Mouse (Mus musculus): ENCODE measurements around the gene Hipk2. TPM values are rescaled to one million over a fixed set of nuclear protein-coding genes. Genes with fewer than 3 reads are reported as not detected.

The Hipk2 gene
- total and polyA plus RNA-seq, 2 experiments from 2014 or later: 17.8 to 28.6 TPM

DNA sequence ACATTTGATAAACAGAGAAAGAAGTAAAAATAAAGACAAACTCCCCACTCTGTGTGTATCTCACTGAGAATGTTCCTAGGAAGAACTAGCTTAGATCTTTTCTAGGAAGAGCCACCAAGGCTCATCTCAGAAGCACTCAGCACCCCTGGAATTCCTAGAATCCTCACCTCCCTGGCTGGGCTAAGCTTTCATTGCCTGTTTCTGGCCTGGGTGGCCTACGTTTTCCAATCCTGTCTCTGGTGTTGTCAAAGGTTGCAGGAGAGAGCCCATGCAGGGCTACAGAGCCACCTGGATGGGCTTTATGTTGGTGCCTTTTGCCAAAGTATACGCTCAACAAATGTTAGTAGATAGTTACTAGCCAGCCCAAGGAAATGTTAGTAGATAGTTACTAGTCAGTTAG, 120.0 kb downstream of the Hipk2 start:
- no peak overlapping the region for H3K9ac ChIP-seq
- whole genome bisulfite sequencing: 88% methylated on average over 2 of the region's 2 CpGs
- no peak overlapping the region for H3K4me2 ChIP-seq (ENCODE audit: low read depth)
- no peak for TF ChIP-seq CTCF (IDR thresholded peaks at IDR 0.05; ENCODE audit: low read depth)
- no peaks in the 10 kb centered on the region for H3K9me3 ChIP-seq (ENCODE audit: low read length)
- no peaks in the 10 kb centered on the region for H3K4me1 ChIP-seq (ENCODE audit: insufficient read depth)
- no peak overlapping the region for H3K4me3 ChIP-seq (ENCODE audit: low read depth, low read length)
- no peaks in the 10 kb centered on the region for H3K27me3 ChIP-seq (ENCODE audit: insufficient read depth, low read length)
- no peak for DNase-seq
- H3K36me3 ChIP-seq (ENCODE audit: insufficient read depth): no peaks in the 10 kb centered on the region
- ATAC-seq: no peak
- H3K27ac ChIP-seq (ENCODE audit: low read depth, low read length): no peak overlapping the region

DNA sequence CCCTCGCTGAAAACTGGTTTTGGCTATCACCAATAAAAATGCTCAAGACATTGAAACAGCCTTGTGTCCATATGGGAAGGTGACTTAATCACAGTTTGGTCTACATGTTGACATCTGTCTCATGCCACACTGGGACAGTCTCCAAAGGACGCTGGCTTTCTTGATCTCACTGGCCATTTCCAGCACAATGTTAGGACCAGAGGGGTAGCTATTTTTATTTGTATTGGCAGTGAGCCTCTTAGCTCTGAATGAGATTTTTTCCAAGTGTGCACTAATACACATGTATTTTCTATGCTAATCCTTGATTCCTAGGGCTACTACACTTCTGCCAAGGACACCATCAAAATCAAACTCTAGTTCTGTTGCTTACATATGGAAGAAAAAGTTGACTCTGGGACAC, 120.8 kb downstream of the Hipk2 start:
- Histone ChIP-seq H3K36me3 (ENCODE audit: insufficient read depth) (no peaks in the 10 kb centered on the region), H3K4me1 (ENCODE audit: insufficient read depth) (no peaks in the 10 kb centered on the region), H3K9me3 (ENCODE audit: low read length) (no peaks in the 10 kb centered on the region), H3K4me2 (ENCODE audit: low read depth) (no peak overlapping the region), H3K27me3 (ENCODE audit: insufficient read depth, low read length) (no peaks in the 10 kb centered on the region), H3K4me3 (ENCODE audit: low read depth, low read length) (no peak overlapping the region), H3K27ac (ENCODE audit: low read depth, low read length) (no peak overlapping the region), H3K9ac (no peak overlapping the region)
- 82% methylated on average over 2 of the region's 2 CpGs for WGBS
- ATAC-seq: no peak
- DNase-seq: no peak
- no peak for TF ChIP-seq CTCF (IDR thresholded peaks at IDR 0.05; ENCODE audit: low read depth)

DNA sequence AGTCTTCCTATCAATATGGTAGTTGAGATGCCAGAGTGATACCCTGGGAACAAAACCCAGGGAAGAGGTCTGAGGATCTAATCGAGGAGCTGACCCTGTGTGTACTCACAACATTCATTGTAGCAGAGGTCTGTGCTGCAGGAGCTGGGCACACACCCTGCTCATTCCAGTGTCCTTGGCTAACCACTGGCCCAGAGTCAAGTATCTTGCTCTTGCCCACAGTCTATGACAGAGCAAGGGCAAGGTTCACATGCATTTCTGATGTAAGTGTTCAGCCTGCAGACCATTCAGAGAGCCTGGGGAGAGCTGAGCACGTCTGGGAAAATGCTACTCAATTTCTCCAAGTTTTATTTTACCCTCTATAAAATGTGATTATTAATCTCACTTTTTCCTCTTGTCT, 122.2 kb downstream of the Hipk2 start:
- Histone ChIP-seq H3K27me3 (ENCODE audit: insufficient read depth, low read length) (no peaks in the 10 kb centered on the region), H3K36me3 (ENCODE audit: insufficient read depth) (no peaks in the 10 kb centered on the region), H3K9ac (no peak overlapping the region), H3K27ac (ENCODE audit: low read depth, low read length) (no peak overlapping the region), H3K9me3 (ENCODE audit: low read length) (no peaks in the 10 kb centered on the region), H3K4me3 (ENCODE audit: low read depth, low read length) (no peak overlapping the region), H3K4me1 (ENCODE audit: insufficient read depth) (no peaks in the 10 kb centered on the region), H3K4me2 (ENCODE audit: low read depth) (no peak overlapping the region)
- ATAC-seq (no peak), DNase-seq (no peak)
- 77% methylated on average over 2 of the region's 2 CpGs for WGBS
- TF ChIP-seq CTCF (IDR thresholded peaks at IDR 0.05; ENCODE audit: low read depth): no peak

DNA sequence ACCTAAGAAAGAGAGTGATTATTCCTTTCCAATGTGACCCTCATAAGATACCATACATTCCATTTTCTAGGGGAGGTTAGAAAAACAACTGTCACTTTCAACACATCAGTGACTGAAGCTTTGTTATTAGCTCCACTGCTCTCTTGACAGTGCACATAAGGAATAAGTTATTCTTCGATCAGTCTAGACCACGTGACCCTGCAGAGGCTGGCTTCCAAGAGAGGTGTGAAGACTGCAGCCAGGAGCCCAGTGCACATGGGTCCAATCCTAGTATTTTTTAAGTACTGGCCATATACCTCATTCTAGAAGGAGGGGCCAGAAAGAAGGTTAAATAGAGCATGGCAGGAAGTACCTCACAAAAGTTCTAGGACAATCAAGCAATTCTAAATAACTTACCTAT, 122.9 kb downstream of the Hipk2 start:
- Histone ChIP-seq H3K4me1 (ENCODE audit: insufficient read depth) (no peaks in the 10 kb centered on the region), H3K27me3 (ENCODE audit: insufficient read depth, low read length) (no peaks in the 10 kb centered on the region), H3K27ac (ENCODE audit: low read depth, low read length) (no peak overlapping the region), H3K9ac (no peak overlapping the region), H3K36me3 (ENCODE audit: insufficient read depth) (no peaks in the 10 kb centered on the region), H3K4me2 (ENCODE audit: low read depth) (no peak overlapping the region), H3K4me3 (ENCODE audit: low read depth, low read length) (no peak overlapping the region), H3K9me3 (ENCODE audit: low read length) (no peaks in the 10 kb centered on the region)
- DNase-seq: no peak
- no peak for TF ChIP-seq CTCF (IDR thresholded peaks at IDR 0.05; ENCODE audit: low read depth)
- ATAC-seq: no peak
- 71% methylated on average over 2 of the region's 2 CpGs for WGBS

DNA sequence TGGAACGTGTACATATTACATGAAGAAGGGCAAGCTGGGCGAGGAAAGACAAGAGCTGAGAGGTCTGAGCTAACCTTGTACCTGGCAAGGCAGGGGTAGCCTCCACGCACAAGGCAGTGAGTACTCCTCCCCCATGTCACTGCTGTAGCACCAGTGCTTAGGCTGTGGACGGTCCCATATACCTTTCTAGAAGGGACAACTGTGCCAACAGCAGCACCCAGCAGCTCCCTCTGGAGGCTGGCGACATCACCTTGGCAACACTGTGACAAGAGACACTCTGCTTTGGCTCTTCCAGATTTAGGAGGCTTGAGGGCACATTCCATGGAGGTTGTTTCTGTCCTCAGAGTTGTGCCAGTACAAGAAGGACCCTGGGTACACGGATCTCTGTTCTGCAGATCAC, 123.5 kb downstream of the Hipk2 start:
- H3K4me3 ChIP-seq (ENCODE audit: low read depth, low read length): no peak overlapping the region
- no peaks in the 10 kb centered on the region for H3K4me1 ChIP-seq (ENCODE audit: insufficient read depth)
- TF ChIP-seq CTCF (IDR thresholded peaks at IDR 0.05; ENCODE audit: low read depth): peak; percentile 29; the same call in 1 of the 2 replicates
- WGBS: 77% methylated on average over 6 of the region's 6 CpGs
- no peak overlapping the region for H3K4me2 ChIP-seq (ENCODE audit: low read depth)
- no peaks in the 10 kb centered on the region for H3K27me3 ChIP-seq (ENCODE audit: insufficient read depth, low read length)
- no peak; the same call in 1 of the 2 replicates for ATAC-seq
- H3K9ac ChIP-seq: no peak overlapping the region
- H3K36me3 ChIP-seq (ENCODE audit: insufficient read depth): no peaks in the 10 kb centered on the region
- DNase-seq: no peak
- no peak overlapping the region for H3K27ac ChIP-seq (ENCODE audit: low read depth, low read length)
- no peaks in the 10 kb centered on the region for H3K9me3 ChIP-seq (ENCODE audit: low read length)

DNA sequence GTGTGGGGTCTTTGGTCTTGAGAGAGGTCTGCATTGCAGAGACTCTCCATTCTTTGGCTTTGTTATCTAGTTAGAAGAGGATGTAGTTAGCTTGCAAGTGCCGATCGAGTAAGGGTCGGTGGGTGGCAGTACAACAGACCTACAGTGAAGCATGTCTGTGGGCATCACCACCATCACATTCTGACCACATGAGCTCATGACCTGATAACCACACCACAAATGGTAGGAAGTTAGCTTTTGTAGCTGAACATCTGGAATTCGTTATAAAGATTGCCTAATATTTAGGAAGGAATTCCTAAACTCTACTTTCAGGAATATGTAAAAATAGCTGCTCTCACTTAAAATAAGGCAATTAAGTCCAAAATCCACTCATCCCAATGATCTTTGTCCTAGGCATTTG, 127.9 kb downstream of the Hipk2 start:
- DNase-seq (no peak), ATAC-seq (no peak)
- 92% methylated on average over 4 of the region's 4 CpGs for WGBS
- Histone ChIP-seq H3K9ac (no peak overlapping the region), H3K4me3 (ENCODE audit: low read depth, low read length) (no peak overlapping the region), H3K27me3 (ENCODE audit: insufficient read depth, low read length) (no peaks in the 10 kb centered on the region), H3K36me3 (ENCODE audit: insufficient read depth) (peaks cover 18% of the 10 kb centered on the region), H3K9me3 (ENCODE audit: low read length) (no peaks in the 10 kb centered on the region), H3K4me1 (ENCODE audit: insufficient read depth) (no peaks in the 10 kb centered on the region), H3K27ac (ENCODE audit: low read depth, low read length) (no peak overlapping the region), H3K4me2 (ENCODE audit: low read depth) (no peak overlapping the region)
- TF ChIP-seq CTCF (IDR thresholded peaks at IDR 0.05; ENCODE audit: low read depth): no peak

DNA sequence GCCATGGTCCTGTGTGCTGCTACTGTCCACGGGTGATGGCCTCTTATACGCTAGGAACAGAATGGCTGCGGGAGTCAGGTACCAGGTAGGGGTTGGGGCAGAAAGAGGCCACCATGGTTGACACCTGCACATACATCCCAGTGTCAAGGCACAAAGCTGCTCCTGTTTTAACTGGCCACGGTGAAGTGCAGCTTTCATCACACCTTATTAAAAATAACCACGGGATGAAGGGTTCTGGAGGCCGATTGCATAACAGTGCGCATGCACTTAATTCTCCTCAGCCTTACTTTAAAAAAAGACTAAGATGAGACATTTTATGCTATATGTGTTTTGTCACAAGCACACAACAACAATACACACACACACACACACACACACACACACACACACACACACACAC, 132.6 kb downstream of the Hipk2 start:
- 97% methylated on average over 7 of the region's 7 CpGs for WGBS
- H3K27me3 ChIP-seq (ENCODE audit: insufficient read depth, low read length): no peaks in the 10 kb centered on the region
- H3K36me3 ChIP-seq (ENCODE audit: insufficient read depth): peaks cover 41% of the 10 kb centered on the region
- H3K27ac ChIP-seq (ENCODE audit: low read depth, low read length): no peak overlapping the region
- TF ChIP-seq CTCF (IDR thresholded peaks at IDR 0.05; ENCODE audit: low read depth): no peak
- H3K4me3 ChIP-seq (ENCODE audit: low read depth, low read length): no peak overlapping the region
- H3K9me3 ChIP-seq (ENCODE audit: low read length): no peaks in the 10 kb centered on the region
- H3K4me1 ChIP-seq (ENCODE audit: insufficient read depth): no peaks in the 10 kb centered on the region
- H3K4me2 ChIP-seq (ENCODE audit: low read depth): no peak overlapping the region
- no peak for DNase-seq
- H3K9ac ChIP-seq: no peak overlapping the region
- no peak for ATAC-seq

DNA sequence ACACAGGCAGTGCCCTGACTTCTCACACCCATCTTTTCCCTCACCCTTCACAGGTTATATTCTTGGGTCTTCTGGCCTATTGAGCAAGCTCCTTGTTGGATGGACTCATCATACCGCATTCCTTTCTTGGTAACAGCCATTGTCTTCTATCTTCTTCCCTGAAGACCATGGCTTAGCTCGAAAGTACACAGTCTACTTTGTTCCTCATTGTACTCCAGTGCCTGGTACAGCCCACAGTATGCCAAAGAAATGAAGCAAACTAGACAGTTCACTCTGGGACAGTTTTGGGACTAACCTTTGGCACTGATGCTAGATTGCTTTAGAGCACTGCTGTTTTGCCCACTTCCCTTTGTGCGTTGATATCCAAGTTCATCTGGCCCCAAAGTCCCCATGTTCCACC, 133.5 kb downstream of the Hipk2 start:
- Histone ChIP-seq H3K9me3 (ENCODE audit: low read length) (no peaks in the 10 kb centered on the region), H3K4me2 (ENCODE audit: low read depth) (no peak overlapping the region), H3K4me1 (ENCODE audit: insufficient read depth) (no peaks in the 10 kb centered on the region), H3K27ac (ENCODE audit: low read depth, low read length) (no peak overlapping the region), H3K9ac (no peak overlapping the region), H3K4me3 (ENCODE audit: low read depth, low read length) (no peak overlapping the region), H3K36me3 (ENCODE audit: insufficient read depth) (peaks cover 41% of the 10 kb centered on the region), H3K27me3 (ENCODE audit: insufficient read depth, low read length) (no peaks in the 10 kb centered on the region)
- no peak for TF ChIP-seq CTCF (IDR thresholded peaks at IDR 0.05; ENCODE audit: low read depth)
- no peak for DNase-seq
- WGBS: 96% methylated on average over 3 of the region's 3 CpGs
- no peak for ATAC-seq

Data from forebrain, postnatal 0 days (tissue).